Mouse (Mus musculus) mesoderm, embryonic 11.5 days (tissue): ENCODE data around the gene Fgf2.

Experiments
- DNase-seq: peaks from one replicate; pipeline ENCODE4 v3.0.0-alpha.2; 2012; ENCODE audit warnings: low read depth, low spot score

The Fgf2 gene

DNA sequence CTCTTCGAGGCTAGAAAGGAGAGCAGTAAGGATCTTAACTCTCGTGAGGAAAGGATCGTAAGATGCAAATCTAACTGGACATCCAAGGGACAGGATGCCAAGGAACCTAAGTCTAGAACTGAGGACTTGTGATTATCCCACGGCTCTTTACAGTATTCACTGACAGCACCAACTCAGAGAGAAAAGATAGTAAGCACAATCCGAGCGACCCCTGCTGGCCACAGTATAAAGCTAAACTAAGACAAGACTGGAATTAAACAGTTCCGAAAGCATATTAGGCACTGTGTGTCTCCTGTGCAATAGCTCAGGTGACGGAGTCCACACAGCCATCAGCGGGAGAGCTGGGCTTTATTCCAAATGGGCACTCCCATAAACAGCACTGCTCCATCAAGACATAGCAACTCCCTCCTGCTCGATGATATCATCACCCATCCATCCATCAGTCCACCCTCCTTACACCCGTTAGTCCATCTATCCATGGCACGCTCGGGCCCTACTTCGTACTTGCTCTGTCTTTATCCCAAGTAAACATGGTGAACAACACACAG lies 66.3 kb downstream of the Fgf2 start:
- DNase-seq: peak; percentile 74

DNA sequence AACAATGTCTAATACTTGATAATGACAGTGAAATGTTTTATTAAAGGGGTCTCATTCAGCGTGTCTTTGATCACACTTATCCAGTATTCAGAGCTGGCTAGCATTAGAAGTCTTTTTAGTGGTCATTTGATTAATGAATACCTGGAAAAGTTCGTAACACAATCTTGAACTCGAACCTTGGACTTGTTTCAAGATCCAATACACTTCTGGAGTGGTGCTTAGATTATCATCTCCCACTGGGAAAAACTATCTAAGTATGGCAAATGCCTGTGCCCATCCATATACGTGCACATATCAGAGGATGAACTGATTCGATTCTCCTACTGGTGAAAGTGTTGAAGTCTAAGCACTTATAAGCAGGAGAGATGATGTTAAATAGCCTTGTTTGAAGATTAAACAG lies 70.2 kb downstream of the Fgf2 start:
- no peak for DNase-seq

DNA sequence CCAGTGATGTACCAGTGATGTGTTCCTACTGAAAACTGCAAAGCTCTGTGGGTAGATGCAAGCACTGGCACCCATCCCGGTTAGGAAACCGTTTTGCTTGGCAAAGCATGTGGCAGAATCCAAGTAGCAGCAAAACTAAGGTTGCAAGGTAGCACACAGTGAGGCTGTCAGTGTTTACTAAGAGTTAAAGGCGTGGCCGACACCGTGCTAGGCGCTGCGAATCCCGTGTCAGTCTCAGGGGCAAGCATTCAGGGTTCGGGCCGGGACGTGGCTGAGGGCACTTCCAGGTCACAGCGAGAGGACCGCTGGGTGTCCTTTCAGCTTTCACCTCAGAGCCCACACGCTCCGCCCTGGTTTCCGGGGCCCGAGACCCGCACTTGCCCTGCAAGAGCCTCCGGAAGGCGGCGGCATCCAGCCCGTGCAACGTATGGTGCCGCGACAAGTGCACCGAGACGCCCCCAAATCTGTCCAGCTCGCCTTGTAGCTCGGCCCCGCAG lies 70.9 kb downstream of the Fgf2 start:
- peak; percentile 6 for DNase-seq

DNA sequence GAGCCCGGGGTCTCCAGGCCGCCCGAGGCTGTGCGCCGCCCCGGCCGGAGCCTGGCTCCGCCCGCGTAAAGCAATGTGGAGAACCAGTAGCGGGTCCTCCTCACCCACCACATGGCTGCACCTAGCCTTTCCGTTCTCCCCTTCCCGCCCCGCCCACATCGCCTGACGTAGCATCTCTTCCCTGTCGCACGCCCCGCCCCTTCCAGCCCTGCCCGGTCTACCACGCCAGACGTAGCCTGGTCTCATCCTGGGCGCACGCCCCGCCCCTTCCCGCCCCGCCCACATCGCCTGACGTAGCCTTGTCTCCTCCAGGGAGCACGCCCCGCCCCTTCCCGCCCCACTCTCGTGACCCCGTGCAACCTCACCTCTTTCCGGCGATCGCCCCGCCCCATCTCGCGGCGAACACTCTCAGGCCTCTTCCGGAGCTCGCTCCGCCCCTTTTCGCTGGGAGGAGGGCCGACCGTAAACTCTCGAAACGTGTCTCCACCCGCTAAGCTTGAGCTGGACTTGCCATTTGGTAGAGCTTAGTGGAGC lies 71.4 kb downstream of the Fgf2 start, which contains the start of gene Spata5:
Gene Spata5, plus strand, starts transcription at position 439 of the 534 bp plus-strand sequence.
- DNase-seq: peak; percentile 100

DNA sequence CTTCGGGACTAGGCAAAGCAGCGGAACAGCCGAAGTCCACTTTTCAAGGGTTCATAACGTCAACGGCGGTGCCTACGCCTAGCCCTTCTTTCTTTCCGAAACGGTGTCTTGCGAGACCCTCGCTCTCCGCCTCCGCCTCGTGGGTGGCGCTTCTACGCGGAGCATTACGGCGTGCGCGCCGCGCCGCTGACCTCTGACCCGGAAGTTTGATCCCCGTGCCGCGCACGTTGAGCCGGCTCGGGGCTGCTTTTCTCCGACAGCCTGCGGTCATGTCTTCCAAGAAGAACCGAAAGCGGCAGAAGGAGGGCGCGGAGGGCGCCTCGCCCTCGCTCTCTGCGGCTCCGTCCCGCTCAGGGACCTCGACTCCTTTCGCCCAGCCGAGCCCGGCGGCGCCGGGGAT lies 71.9 kb downstream of the Fgf2 start, which contains the start of gene Nudt6:
Gene Nudt6, minus strand, starts transcription at position 140 of the 400 bp plus-strand sequence.
- peak; percentile 98 for DNase-seq

DNA sequence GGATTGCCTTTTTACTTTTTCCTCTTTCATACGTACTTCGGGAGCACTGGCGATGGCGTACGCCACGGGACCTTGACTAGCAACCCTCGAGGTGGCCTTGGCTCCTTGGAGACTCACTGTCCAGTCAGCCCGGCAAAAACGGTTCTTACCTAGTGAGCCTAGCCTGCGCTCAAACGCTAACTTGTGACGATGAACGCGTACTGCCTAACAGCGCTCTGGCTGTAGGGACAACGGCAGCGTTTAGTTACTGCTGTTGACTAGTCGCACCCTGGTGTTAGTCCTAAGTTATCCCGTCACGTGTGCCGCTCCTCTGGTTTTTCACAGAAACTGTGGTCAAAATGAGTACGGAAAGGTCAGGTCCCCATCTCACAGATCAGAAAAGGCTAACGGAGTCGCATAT lies 72.5 kb downstream of the Fgf2 start:
- peak; percentile 33 for DNase-seq

DNA sequence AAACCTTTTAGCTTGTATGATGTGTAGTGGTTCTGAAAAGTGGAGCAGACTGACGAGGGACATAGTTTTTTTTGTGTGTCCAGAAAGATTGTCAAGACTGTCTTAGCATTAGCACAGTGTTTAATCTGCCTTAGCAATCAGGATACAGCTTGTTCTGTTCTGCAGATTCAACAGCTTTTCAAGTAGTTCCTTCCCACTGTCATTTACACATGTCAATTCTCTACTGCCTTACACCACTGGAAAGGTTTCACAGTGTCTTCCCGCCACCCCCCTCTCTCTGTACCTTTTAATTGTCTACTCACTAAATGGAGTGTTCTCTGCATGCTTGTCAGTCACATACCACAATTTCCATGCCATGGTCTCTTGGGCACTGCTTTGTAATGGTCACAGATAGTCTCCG lies 73.0 kb downstream of the Fgf2 start:
- DNase-seq: no peak

DNA sequence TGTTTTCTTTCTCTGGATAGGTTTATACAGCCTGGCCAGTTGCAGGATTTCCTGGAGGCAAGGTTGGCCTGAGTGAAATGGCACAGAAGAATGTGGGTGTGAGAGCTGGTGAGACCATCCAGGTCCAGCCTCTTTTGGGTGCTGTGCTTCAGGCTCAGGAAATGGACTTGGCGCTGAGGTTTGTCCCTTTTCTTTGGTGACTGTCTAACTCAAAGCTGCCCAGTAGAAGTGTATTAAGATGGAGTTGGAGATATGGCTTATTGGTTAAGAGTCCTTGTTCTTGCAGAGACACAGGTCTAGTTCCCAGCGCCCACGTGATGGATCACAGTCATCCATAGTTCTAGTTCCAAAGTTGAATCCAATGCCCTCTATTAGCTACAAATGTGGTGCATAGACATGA lies 77.9 kb downstream of the Fgf2 start:
- DNase-seq: no peak

DNA sequence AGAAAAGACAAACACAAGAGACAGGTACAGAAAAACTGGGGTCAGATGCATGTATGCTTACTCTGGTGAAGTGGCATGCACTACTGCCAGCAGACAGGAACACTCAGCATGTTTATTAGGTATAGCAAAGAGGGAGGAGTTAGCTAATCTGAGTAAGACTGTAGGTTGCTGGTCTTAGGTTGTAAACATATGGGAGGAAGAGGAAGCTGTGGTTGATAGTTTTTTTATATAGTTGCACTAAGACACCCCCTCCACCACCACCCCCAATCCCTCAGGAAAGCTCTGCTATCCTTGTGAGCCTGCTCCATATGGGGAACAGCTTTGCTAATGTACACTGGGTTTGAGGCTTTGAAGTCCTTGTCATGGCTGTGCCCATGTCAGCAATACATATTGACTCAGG lies 82.2 kb downstream of the Fgf2 start:
- no peak for DNase-seq

DNA sequence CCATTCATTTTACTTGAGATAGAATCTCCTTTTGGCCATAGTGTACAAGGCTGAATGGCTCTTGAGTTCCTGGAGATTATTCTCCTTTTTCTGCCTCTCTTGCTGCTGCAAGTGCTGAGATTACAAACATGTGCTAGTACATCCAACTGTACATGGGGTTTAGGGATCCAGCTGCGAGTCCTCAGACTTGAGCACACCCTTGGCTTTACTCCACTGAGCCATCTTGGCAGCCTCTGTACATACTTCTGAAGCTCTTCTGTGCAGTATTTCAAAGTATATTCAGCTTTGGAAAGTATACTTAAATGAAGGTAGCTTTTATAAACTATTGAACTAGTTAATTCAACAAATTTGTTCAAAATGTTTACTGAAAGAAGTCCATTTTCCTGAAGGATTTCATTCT lies 91.6 kb downstream of the Fgf2 start:
- no peak for DNase-seq

DNA sequence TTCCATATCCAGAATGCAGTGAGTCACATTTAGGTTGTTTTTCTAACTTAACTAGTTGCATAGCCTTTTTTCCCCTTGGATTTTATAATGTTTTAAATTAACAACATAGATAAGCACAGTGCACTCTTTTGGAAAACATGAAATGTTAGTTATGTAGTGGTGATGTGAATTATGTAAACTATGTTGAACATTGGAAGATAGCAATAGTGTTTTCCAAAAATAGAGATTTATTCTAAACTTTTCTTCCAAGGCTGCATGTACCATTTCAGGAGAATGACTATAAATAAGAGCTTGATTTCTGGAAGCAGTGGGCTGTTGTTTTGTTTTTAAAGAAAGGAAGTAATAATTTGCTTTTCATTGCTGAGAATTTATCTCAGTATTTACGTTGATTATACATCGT lies 95.3 kb downstream of the Fgf2 start:
- no peak for DNase-seq

DNA sequence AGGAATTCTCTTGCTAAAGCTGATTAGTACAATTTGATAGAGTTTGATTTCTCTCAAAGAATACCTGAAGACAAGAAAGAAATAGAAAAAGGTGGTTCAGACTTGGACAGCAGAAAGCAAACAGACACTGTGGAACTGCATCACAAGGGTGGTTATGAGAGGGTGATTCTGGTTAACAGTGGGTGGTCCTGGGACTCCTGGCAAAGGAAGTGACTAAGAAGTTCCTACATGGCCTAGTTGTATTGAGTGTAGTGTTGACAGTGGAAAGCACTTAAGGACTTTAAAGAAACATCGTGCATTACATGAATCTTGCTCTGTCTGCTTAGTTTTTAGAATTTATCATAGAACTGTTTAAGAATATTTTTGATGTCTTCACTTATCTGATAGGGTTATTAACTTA lies 107.8 kb downstream of the Fgf2 start:
- DNase-seq: no peak
